Mouse (Mus musculus) embryonic facial prominence, embryonic 15.5 days (tissue): ENCODE results near the gene Car6. TPM values are rescaled to one million over a fixed set of nuclear protein-coding genes. Genes with fewer than 3 reads are reported as not detected.

Source experiments
- ATAC-seq: fragments of 200-750 bp; cut with Nextera tagmentation; 2 replicates; pipeline ENCODE4 v1.8.0; 2017; ENCODE audit warnings: low read depth, moderate TSS enrichment; ENCODE audit not compliant: insufficient number of reproducible peaks, low FRiP score, low TSS enrichment
- H3K27ac ChIP-seq: fragments of 300-500 bp; sonication (generic); replicated peaks from 2 replicates; pipeline ENCODE4 v1.5.1; 2015; ENCODE audit warnings: mild to moderate bottlenecking, inconsistent platforms
- H3K27me3 ChIP-seq: fragments of 300-500 bp; sonication (generic); 2 replicates; pipeline ENCODE4 v1.6.1; 2015; ENCODE audit warnings: inconsistent platforms
- H3K36me3 ChIP-seq: fragments of 300-500 bp; sonication (generic); 2 replicates; pipeline ENCODE4 v1.6.1; 2015; ENCODE audit warnings: mild to moderate bottlenecking, inconsistent platforms
- H3K4me1 ChIP-seq: fragments of 300-500 bp; sonication (generic); 2 replicates; pipeline ENCODE4 v1.6.1; 2015; ENCODE audit warnings: inconsistent platforms
- H3K4me2 ChIP-seq: fragments of 300-500 bp; sonication (generic); replicated peaks from 2 replicates; pipeline ENCODE4 v1.6.1; 2015; ENCODE audit warnings: mild to moderate bottlenecking, inconsistent platforms
- H3K4me3 ChIP-seq: fragments of 300-500 bp; sonication (generic); replicated peaks from 2 replicates; pipeline ENCODE4 v1.5.1; 2015; ENCODE audit warnings: mild to moderate bottlenecking, inconsistent platforms
- H3K9ac ChIP-seq: fragments of 300-500 bp; sonication (generic); 2 replicates; pipeline ENCODE4 v1.6.1; 2015; ENCODE audit warnings: inconsistent platforms
- H3K9me3 ChIP-seq: fragments of 300-500 bp; sonication (generic); replicated peaks from 2 replicates; pipeline ENCODE4 v1.6.1; 2016; ENCODE audit warnings: inconsistent platforms
- WGBS: fragments of 180-500 bp; shearing (Covaris S2); methylation state at CpG from one replicate; pipeline ENCODE4 v1.1.7; 2015; 5-methylcytosine and 5-hydroxymethylcytosine counted together
- polyA plus RNA-seq: library from polyadenylated mRNA; unstranded; fragments of >200 nt; fragmentation: Nextera tagmentation; extraction: Ambion mirVana; gene quantifications from 2 replicates; pipeline ENCODE4 v1.2.1, GENCODE M21; 2015

Gene Car6
- polyA plus RNA-seq = 0.37 and 0.84 TPM in 2 replicates

DNA sequence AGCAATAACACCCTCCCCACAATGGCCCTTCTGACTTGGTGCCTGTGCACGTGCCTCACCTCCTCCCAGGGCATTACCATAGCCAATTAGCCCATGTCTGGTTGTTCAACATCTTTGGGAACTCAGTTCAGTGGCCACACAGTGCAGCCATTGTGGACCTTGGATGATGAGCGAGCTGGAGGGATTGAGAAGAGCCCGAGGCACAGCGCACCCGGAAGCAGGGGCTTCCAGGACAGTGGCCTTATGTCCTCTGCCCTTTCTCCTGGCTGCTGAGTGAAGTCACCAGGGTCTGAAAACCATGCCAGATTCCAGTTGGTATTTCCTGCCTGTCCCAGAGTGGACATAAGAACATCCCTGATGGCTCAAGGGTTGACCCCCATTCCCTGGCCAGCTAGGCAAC lies at the start of gene Car6:
Gene Car6, minus strand, starts transcription at position 101 of the 400 bp plus-strand sequence.
- WGBS = 44% methylated on average over 5 of the region's 5 CpGs
- H3K27me3 ChIP-seq = no peaks in the 10 kb centered on the region
- H3K9me3 ChIP-seq = no peaks in the 10 kb centered on the region
- H3K4me3 ChIP-seq = no peak within 1 kb of the TSS
- no peak for ATAC-seq
- H3K4me1 ChIP-seq = no peaks in the 10 kb centered on the region
- no peak within 1 kb of the TSS for H3K27ac ChIP-seq
- no peak within 1 kb of the TSS for H3K4me2 ChIP-seq
- H3K36me3 ChIP-seq = no peaks in the 10 kb centered on the region
- no peak within 1 kb of the TSS for H3K9ac ChIP-seq

DNA sequence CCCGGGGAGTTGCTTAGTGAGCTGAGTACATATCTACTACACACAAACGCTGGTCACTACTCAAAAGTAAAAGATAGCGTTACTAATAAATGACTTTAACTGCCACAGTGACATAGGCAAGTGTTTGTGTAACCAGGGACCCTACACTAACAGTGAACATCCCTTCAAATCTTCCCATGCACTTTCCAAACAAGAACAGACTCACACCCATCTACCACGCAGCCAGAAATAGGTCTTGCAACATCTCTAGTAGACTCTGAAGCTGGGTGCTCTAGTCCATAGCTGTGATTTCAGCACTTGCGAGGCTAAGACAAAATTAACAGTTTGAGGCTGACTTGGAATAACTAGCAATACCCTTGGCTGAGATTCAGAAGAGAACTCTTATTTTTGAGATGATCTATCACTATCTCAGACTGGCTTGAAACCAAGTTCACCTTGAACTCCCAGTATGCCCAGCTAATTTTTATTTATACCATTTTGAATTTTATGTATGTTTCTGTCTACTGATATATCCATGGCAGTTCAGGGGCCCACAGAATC lies 48.7 kb upstream of the Car6 start:
- Histone ChIP-seq H3K4me2 (no peak overlapping the region), H3K36me3 (peaks cover 54% of the 10 kb centered on the region), H3K9ac (no peak overlapping the region), H3K9me3 (no peaks in the 10 kb centered on the region), H3K27me3 (no peaks in the 10 kb centered on the region), H3K4me1 (peaks cover 12% of the 10 kb centered on the region), H3K4me3 (no peak overlapping the region), H3K27ac (no peak overlapping the region)
- ATAC-seq = no peak
- 80% methylated on average over 5 of the region's 5 CpGs for WGBS

DNA sequence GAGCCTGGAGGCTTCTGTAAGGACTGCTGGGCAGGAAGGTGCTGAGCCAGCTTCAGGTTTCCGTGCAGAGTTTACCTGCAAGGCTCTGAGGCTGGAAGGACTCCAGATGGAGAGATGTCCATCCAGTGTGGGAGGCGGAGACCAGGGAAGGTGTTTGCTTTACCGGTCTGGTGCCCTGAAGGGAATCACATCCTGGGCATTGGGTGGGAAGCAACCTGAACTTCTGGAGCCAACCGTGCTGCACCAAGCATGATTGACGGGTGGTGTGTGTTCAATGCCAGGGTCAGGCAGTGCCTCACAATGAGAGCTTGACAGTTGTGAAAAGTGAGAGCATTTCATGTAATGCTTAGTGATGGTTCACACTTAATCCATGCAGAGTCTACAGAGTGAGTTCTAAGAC lies 47.8 kb upstream of the Car6 start:
- no peaks in the 10 kb centered on the region for H3K9me3 ChIP-seq
- peaks cover 63% of the 10 kb centered on the region for H3K36me3 ChIP-seq
- H3K4me1 ChIP-seq = peaks cover 12% of the 10 kb centered on the region
- 83% methylated on average over 5 of the region's 5 CpGs for WGBS
- no peak overlapping the region for H3K4me2 ChIP-seq
- no peak overlapping the region for H3K27ac ChIP-seq
- H3K9ac ChIP-seq = no peak overlapping the region
- ATAC-seq = no peak
- no peak overlapping the region for H3K4me3 ChIP-seq
- no peaks in the 10 kb centered on the region for H3K27me3 ChIP-seq

DNA sequence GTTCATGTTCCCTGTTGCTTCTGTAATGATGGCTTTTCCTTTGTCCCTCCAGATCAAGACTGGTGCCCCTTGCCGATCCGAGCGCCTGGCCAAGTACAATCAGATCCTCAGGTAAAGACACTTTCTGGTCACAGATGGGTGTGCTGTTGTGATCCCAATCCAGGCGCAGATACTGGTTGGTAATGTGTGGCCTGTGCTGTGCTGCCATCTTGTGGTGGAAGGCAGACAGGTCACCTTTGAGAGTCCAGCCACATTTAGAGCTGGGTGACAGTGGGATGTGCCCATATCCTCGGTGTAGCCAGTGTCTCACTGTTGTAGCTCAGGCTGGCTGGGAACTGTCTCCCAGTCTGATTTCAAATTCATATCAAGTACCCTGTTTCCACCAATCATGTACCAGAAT lies 46.9 kb upstream of the Car6 start:
- H3K9me3 ChIP-seq = no peaks in the 10 kb centered on the region
- H3K36me3 ChIP-seq = peaks cover 72% of the 10 kb centered on the region
- H3K4me1 ChIP-seq = peaks cover 12% of the 10 kb centered on the region
- ATAC-seq = no peak
- H3K27ac ChIP-seq = no peak overlapping the region
- no peaks in the 10 kb centered on the region for H3K27me3 ChIP-seq
- no peak overlapping the region for H3K4me2 ChIP-seq
- WGBS = 50% methylated on average over 5 of the region's 5 CpGs
- H3K4me3 ChIP-seq = no peak overlapping the region
- no peak overlapping the region for H3K9ac ChIP-seq

DNA sequence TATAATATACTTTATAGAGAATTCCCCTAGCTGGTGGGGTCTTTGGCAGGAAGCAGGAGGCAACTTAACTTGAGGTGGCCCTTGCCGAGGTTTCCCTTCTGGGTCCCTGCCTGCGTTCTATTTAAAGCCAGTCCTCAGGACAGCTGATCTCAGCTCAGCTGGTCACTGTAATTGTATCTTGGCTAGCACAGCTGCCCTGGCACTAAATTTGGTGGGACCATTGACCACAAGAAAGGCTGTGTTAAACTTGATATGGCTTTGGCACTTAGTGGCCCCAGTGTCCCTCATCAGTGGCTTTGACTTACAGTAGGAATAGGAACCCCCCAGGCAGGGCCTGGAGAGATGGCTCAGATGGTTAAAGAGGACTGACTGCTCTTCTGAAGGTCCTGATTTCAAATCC lies 44.7 kb upstream of the Car6 start:
- no peak for ATAC-seq
- peaks cover 87% of the 10 kb centered on the region for H3K36me3 ChIP-seq
- H3K4me3 ChIP-seq = no peak overlapping the region
- 59% methylated on average over 2 of the region's 2 CpGs for WGBS
- no peak overlapping the region for H3K4me2 ChIP-seq
- H3K9me3 ChIP-seq = no peaks in the 10 kb centered on the region
- peaks cover 22% of the 10 kb centered on the region for H3K4me1 ChIP-seq
- H3K9ac ChIP-seq = no peak overlapping the region
- H3K27me3 ChIP-seq = no peaks in the 10 kb centered on the region
- H3K27ac ChIP-seq = no peak overlapping the region

DNA sequence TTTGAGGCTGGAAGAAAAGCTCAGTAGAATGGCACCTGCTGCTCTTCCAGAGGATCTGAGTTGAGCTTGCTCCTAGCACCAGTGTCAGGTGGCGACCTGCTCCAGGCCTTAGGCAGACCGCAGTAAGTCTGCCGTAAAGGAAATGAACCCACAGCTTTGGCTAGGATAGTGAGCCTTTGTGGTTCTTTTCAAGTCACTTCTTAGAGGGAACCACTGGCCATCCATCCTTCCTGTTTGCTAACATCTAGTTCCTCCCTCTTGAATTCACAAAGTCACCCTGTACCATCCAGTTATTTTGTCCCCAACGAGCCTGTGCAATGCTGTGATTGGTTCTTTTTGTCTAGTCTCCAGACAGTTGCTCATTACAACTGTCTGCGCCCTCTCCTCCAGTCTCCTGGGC lies 41.6 kb upstream of the Car6 start:
- H3K4me1 ChIP-seq = peaks cover 39% of the 10 kb centered on the region
- H3K9ac ChIP-seq = no peak overlapping the region
- no peak overlapping the region for H3K27ac ChIP-seq
- no peaks in the 10 kb centered on the region for H3K9me3 ChIP-seq
- H3K4me3 ChIP-seq = no peak overlapping the region
- 85% methylated on average over 5 of the region's 5 CpGs for WGBS
- H3K27me3 ChIP-seq = no peaks in the 10 kb centered on the region
- peaks cover 81% of the 10 kb centered on the region for H3K36me3 ChIP-seq
- ATAC-seq = no peak
- no peak overlapping the region for H3K4me2 ChIP-seq

DNA sequence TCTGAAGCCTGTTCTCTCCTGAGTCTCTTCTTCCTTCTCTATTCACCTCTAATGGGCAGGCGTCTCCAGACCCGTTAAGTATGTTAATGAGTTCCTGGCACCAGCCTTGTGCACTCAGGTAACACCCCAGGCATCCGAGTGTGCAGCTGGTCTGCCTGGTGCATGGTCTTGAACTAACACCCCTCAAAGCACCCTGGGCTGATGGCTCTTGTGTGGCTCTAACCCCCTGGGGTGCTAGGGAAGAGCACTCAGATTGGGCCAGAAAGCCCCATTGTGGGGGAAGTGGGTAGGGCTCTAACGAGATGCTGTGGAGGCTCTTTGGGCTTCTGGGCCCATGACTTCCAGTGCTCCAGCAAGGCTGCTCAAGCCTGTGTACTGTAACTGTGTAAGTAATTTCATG lies 40.6 kb upstream of the Car6 start:
- WGBS = 64% methylated on average over 4 of the region's 4 CpGs
- no peaks in the 10 kb centered on the region for H3K9me3 ChIP-seq
- H3K4me3 ChIP-seq = no peak overlapping the region
- no peak overlapping the region for H3K27ac ChIP-seq
- no peaks in the 10 kb centered on the region for H3K27me3 ChIP-seq
- H3K36me3 ChIP-seq = peaks cover 72% of the 10 kb centered on the region
- no peak for ATAC-seq
- no peak overlapping the region for H3K4me2 ChIP-seq
- H3K9ac ChIP-seq = no peak overlapping the region
- peaks cover 39% of the 10 kb centered on the region for H3K4me1 ChIP-seq

DNA sequence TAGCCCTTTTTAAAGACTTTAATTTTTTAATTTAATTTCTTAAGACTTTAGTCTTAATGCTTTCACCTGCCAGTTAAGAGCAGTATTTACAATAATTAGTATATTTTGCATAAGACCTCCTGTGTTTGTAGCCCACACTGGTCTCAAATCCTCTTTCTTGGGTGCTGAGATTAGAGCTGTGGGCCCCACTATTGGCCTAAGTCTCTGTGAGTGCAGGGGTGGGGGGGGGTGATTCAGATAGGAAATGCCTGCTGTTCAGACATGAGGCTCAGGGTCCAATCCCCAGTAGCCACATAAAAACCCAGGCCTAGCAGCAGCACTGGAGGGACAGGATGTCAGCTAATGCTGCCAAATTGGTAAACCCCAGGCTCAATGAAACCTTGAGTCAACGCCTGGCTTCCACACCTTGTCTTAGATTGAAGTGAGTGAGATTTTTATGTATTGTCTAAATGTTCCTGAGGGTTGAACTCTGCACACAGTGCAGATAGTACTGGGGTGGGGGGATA lies 39.3 kb upstream of the Car6 start:
- peaks cover 59% of the 10 kb centered on the region for H3K36me3 ChIP-seq
- peak overlapping the region; percentile 57; the same call in 1 of the 2 replicates for H3K4me2 ChIP-seq
- WGBS = 79% methylated on average over 1 of the region's 1 CpGs
- no peak overlapping the region for H3K4me3 ChIP-seq
- no peak overlapping the region for H3K9ac ChIP-seq
- peaks cover 45% of the 10 kb centered on the region for H3K4me1 ChIP-seq
- H3K9me3 ChIP-seq = no peaks in the 10 kb centered on the region
- ATAC-seq = no peak
- no peaks in the 10 kb centered on the region for H3K27me3 ChIP-seq
- no peak overlapping the region for H3K27ac ChIP-seq

DNA sequence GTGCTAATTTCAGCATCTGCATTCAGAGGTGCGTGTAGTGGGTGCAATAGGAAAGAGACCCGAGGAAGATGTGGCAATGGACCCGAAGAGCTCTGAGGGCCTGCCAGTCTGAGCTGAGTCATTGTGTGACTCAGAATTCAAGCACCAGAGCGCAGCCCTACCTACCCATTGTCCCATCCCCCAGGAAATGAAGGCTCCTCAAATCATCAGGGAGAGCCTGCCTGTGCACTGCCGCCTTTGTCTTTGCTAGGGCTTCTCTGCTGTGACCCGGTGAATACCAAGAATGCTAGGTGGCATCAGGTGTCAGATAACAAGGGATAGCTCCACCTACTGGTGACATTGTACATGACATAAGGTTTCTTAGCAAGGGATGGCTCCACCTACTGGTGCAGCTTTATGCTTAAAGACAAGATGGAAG lies 38.8 kb upstream of the Car6 start:
- H3K27me3 ChIP-seq = no peaks in the 10 kb centered on the region
- WGBS = 17% methylated on average over 6 of the region's 6 CpGs
- peak overlapping the region; percentile 57 for H3K4me2 ChIP-seq
- H3K27ac ChIP-seq = peak overlapping the region; percentile 94
- H3K9me3 ChIP-seq = no peaks in the 10 kb centered on the region
- peaks cover 54% of the 10 kb centered on the region for H3K36me3 ChIP-seq
- H3K4me1 ChIP-seq = peaks cover 50% of the 10 kb centered on the region
- H3K9ac ChIP-seq = no peak overlapping the region
- H3K4me3 ChIP-seq = peak overlapping the region; percentile 82
- ATAC-seq = no peak

DNA sequence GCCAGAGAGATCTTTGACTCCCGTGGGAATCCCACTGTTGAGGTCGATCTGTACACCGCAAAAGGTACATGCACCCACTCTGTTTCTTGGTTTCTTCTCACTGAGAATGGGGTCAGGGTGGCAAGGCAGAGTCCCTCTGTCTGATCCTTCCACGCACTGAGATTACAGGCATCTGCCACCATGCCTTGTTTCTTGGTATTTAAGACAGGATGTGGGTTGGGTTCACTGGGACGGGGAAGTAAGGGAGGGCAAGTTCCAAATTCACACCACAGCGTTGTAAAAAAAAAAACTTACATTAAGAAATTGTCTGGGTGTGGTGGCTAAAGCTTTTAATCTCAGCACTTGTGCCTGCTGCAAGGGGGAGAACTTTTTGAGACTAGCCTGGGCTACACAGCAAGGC lies 38.4 kb upstream of the Car6 start:
- Histone ChIP-seq H3K36me3 (peaks cover 50% of the 10 kb centered on the region), H3K4me2 (peak overlapping the region; percentile 57), H3K27me3 (no peaks in the 10 kb centered on the region), H3K27ac (peak overlapping the region; percentile 94), H3K4me3 (peak overlapping the region; percentile 82), H3K4me1 (peaks cover 51% of the 10 kb centered on the region), H3K9me3 (no peaks in the 10 kb centered on the region), H3K9ac (no peak overlapping the region)
- ATAC-seq = no peak
- 27% methylated on average over 6 of the region's 6 CpGs for WGBS

DNA sequence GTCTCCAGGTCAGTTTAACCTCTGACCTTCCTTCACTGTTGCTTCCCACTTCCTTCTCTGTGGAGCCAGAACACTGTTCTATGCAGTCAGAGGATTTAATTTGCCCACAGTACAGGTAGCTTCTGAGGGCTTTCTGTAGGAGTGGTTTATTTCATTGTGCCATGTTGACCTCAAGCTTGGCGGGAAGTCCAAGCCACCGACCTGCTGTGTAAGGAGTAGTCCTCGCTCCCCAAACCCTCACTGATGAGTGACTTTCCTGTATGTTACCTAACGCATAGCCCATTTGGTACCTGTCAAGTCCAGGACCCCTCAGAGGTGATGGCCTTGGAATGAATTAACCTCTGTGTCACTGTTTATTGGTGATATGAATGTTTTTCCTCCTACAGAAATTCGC lies 38.0 kb upstream of the Car6 start:
- peak overlapping the region; percentile 57 for H3K4me2 ChIP-seq
- H3K9me3 ChIP-seq = no peaks in the 10 kb centered on the region
- peaks cover 45% of the 10 kb centered on the region for H3K36me3 ChIP-seq
- peaks cover 51% of the 10 kb centered on the region for H3K4me1 ChIP-seq
- no peaks in the 10 kb centered on the region for H3K27me3 ChIP-seq
- peak overlapping the region; percentile 82 for H3K4me3 ChIP-seq
- peak overlapping the region; percentile 86 for H3K9ac ChIP-seq
- 33% methylated on average over 5 of the region's 5 CpGs for WGBS
- no peak for ATAC-seq
- peak overlapping the region; percentile 94; the same call in 1 of the 2 replicates for H3K27ac ChIP-seq

DNA sequence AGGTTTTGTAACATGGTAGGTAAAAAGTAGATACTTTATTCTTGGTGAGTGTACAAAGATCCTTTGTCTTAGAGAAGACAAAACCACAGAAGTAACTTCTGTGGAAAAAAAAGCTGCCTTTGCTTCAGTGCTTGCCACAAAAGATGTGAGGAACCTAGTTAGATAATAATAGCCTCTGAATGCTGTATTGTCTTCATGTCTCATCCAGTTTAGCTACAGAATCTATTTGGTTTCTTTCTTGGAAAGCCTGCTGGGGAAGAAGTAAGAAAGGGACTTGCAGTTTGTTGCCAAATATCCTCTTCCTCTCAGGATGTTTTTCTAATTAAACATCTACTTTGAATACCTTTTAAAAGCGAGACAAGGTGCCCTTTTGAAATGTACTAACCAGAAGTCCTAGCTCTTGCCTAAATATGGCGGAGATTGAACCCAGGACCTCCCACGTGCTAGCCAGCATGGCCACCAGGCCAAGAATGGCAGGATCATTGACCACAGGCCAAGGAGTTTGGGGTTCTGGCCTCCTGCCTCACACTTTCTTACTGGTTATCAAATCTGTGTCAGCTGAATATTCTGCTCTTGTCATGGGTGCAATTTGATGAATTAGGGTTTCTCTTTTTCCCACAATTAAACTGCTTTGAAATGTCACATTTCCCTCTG lies 37.4 kb upstream of the Car6 start:
- Histone ChIP-seq H3K27me3 (no peaks in the 10 kb centered on the region), H3K4me2 (peak overlapping the region; percentile 57), H3K27ac (peak overlapping the region; percentile 94; the same call in 1 of the 2 replicates), H3K4me3 (peak overlapping the region; percentile 82), H3K9ac (peak overlapping the region; percentile 86), H3K9me3 (no peaks in the 10 kb centered on the region), H3K36me3 (peaks cover 40% of the 10 kb centered on the region), H3K4me1 (peaks cover 51% of the 10 kb centered on the region)
- ATAC-seq = no peak
- 6% methylated on average over 3 of the region's 3 CpGs for WGBS
